Mouse (Mus musculus) spleen, adult 2 months (tissue): Measurements from ENCODE around the gene Gdf1. TPM values are rescaled to one million over a fixed set of nuclear protein-coding genes. Genes with fewer than 3 reads are reported as not detected.

Experiments
- DNase-seq, 2 experiments: peaks; one replicate each; pipeline versions ENCODE4 v3.0.0 to v3.0.0-alpha.2; 2012 to 2021; ENCODE audit warnings: low spot score in 2 of 2, low read depth in 1 of 2
- H3K27ac ChIP-seq: fragments of 200-500 bp; 2 replicates; pipeline ENCODE4 v1.5.1; 2012; ENCODE audit warnings: low read length, inconsistent platforms; ENCODE audit not compliant: insufficient read depth
- H3K27me3 ChIP-seq: fragments of 200-500 bp; 2 replicates; pipeline ENCODE4 v1.6.1; 2012; ENCODE audit warnings: mild to moderate bottlenecking, moderate library complexity, low read length, inconsistent platforms; ENCODE audit not compliant: control insufficient read depth, insufficient read depth
- H3K36me3 ChIP-seq: fragments of 200-500 bp; 2 replicates; pipeline ENCODE4 v1.6.1; 2012; ENCODE audit warnings: mild to moderate bottlenecking, low read length, inconsistent platforms; ENCODE audit not compliant: control insufficient read depth, insufficient read depth
- H3K4me1 ChIP-seq: fragments of 200-500 bp; 2 replicates; pipeline ENCODE4 v1.6.1; 2011; ENCODE audit warnings: inconsistent platforms; ENCODE audit not compliant: control insufficient read depth, insufficient read depth, insufficient read length
- H3K4me3 ChIP-seq: fragments of 200-500 bp; 2 replicates; pipeline ENCODE4 v1.5.1; 2011; ENCODE audit warnings: mild to moderate bottlenecking, inconsistent platforms; ENCODE audit not compliant: insufficient read depth, insufficient read length; ENCODE audit errors: extremely low read depth
- CTCF ChIP-seq: fragments of 200-500 bp; IDR thresholded peaks from 2 replicates; pipeline ENCODE4 v1.5.1; 2011; ENCODE audit warnings: mild to moderate bottlenecking, inconsistent platforms; ENCODE audit not compliant: insufficient read depth, insufficient read length, insufficient replicate concordance; ENCODE audit errors: extremely low read depth
- POLR2A ChIP-seq: fragments of 200-500 bp; IDR thresholded peaks from 2 replicates; pipeline ENCODE4 v1.6.1; 2011; ENCODE audit warnings: low read depth, low read length, inconsistent platforms
- WGBS: fragments of 180-500 bp; shearing (Covaris S2); methylation state at CpG from one replicate; pipeline ENCODE4 v1.1.7; 2018; 5-methylcytosine and 5-hydroxymethylcytosine counted together
- polyA plus RNA-seq: library from polyadenylated mRNA; depleted of rRNA; stranded (reverse); fragments of >200 nt; gene quantifications from 2 replicates; pipeline ENCODE4 v1.2.3, GENCODE M21; 2012; rRNA removed

The Gdf1 gene
- polyA plus RNA-seq, 1 experiment = 0.40 TPM

DNA sequence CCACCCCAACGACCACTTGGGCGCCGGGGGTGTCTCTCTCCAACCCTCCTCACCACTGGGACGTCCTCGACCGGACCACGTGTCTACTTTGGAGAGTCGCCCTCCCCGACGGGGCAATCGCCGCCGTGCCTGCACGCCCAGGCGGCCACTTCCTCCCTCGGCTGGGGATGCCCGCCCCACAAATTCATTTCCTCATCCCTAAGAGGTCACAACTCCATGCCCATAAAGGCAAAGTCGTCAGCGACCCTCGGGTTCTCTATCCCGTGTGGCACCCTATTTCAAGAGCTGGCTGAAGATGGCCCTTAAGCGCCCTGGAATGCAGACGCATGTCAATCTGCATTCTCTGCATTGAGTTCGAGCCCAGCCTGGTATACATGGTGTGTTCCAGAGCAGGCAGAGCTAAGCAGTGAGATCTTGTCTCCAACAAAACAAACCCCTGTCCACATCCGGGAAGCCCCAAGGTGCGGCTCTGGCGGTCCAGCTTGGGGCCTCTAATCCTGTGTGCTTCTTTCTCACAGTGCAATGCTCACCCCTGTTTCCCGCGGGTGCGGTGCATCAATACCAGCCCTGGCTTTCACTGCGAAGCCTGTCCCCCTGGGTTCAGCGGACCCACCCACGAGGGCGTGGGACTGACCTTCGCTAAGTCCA lies 45.7 kb downstream of the Gdf1 start:
- 5% methylated on average over 35 of the region's 35 CpGs for WGBS
- Histone ChIP-seq H3K4me3 (no peak overlapping the region), H3K4me1 (peaks cover 21% of the 10 kb centered on the region), H3K27me3 (peaks cover 24% of the 10 kb centered on the region), H3K36me3 (no peaks in the 10 kb centered on the region), H3K27ac (no peak overlapping the region)
- TF ChIP-seq CTCF (no peak), POLR2A (no peak)
- no peak for DNase-seq

DNA sequence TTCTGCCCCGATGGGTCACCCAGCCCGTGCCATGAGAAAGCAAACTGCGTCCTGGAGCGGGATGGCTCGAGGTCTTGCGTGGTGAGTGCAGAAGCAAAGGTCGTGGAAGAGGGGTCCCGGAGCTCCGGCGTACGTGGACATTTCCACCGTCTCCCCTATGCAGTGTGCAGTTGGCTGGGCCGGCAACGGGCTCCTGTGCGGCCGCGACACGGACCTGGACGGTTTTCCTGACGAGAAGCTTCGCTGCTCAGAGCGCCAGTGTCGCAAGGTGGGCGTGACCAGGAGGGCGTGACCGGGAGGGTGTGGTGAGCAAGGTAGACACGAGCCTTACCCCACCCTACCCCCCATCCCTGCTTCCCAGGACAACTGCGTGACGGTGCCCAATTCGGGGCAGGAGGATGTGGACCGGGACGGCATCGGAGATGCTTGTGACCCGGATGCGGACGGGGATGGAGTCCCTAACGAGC lies 46.7 kb downstream of the Gdf1 start:
- no peak for DNase-seq

DNA sequence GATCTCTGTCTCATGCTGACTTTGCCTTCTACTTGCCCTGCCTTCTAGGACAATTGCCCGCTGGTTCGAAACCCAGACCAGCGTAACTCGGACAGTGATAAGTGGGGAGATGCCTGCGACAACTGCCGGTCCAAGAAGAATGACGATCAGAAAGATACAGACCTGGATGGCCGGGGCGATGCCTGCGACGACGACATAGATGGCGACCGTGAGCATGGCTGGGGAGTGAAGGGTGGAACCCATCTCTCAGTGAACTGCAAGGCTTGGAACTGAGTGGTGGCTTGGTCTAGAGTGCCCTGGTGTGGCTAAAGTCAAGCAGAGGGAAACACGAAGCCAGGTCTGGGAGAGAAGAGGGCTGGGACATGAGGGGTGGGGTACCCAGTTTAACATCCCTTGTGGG lies 47.4 kb downstream of the Gdf1 start:
- WGBS = 15% methylated on average over 15 of the region's 15 CpGs
- TF ChIP-seq CTCF (no peak), POLR2A (no peak)
- Histone ChIP-seq H3K4me3 (no peak overlapping the region), H3K36me3 (no peaks in the 10 kb centered on the region), H3K27me3 (peaks cover 24% of the 10 kb centered on the region), H3K27ac (no peak overlapping the region), H3K4me1 (peaks cover 21% of the 10 kb centered on the region)
- no peak for DNase-seq

More for the DNA sequence above, 46.7 kb downstream of the Gdf1 start:
- Histone ChIP-seq H3K27me3 (peaks cover 24% of the 10 kb centered on the region), H3K4me3 (no peak overlapping the region), H3K36me3 (no peaks in the 10 kb centered on the region), H3K27ac (no peak overlapping the region), H3K4me1 (peaks cover 21% of the 10 kb centered on the region)
- TF ChIP-seq CTCF = no peak
- TF ChIP-seq POLR2A = no peak
- WGBS = 7% methylated on average over 37 of the region's 37 CpGs

DNA sequence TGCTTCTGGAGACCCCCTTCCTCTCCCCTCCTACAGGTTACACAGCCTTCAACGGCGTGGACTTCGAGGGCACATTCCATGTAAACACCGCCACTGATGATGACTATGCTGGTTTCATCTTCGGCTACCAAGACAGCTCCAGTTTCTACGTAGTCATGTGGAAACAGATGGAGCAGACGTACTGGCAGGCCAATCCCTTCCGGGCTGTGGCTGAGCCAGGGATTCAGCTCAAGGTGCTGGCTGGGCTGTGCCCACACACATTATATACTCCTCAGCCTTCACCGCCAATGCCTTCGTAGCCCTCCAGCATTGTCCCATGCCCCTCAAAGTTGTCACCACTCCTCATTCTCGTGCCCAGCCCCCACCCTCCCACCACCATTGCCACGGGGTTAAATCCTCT lies 50.5 kb downstream of the Gdf1 start:
- Histone ChIP-seq H3K27ac (no peak overlapping the region), H3K27me3 (peaks cover 7% of the 10 kb centered on the region; the same call in 1 of the 2 replicates), H3K36me3 (no peaks in the 10 kb centered on the region), H3K4me1 (peaks cover 11% of the 10 kb centered on the region), H3K4me3 (no peak overlapping the region)
- TF ChIP-seq POLR2A = no peak
- TF ChIP-seq CTCF = no peak
- WGBS = 84% methylated on average over 12 of the region's 12 CpGs
- no peak for DNase-seq

Other genes starting within 250 kb of the Gdf1 start
- 0.28 and 0.36 TPM in 2 replicates for gene Hapln4, start 246.4 kb upstream of the Gdf1 start, polyA plus RNA-seq
- gene Ncan, start 208.9 kb upstream of the Gdf1 start, polyA plus RNA-seq = 0.04 and 0.09 TPM in 2 replicates
- gene Nr2c2ap, start 198.5 kb upstream of the Gdf1 start, polyA plus RNA-seq = 14.0 and 16.4 TPM in 2 replicates
- 22.5 and 24.6 TPM in 2 replicates for gene Rfxank, start 190.7 kb upstream of the Gdf1 start, polyA plus RNA-seq
- gene Borcs8, start 190.3 kb upstream of the Gdf1 start, polyA plus RNA-seq = 55.8 and 73.6 TPM in 2 replicates
- gene Mef2b, start 190.1 kb upstream of the Gdf1 start, polyA plus RNA-seq = 2.3 and 4.3 TPM in 2 replicates
- 59.9 and 76.8 TPM in 2 replicates for gene Tmem161a, start 157.5 kb upstream of the Gdf1 start, polyA plus RNA-seq
- gene Slc25a42, start 117.5 kb upstream of the Gdf1 start, polyA plus RNA-seq = 16.4 and 18.6 TPM in 2 replicates
- 38.3 and 40.0 TPM in 2 replicates for gene Sugp2, start 95.6 kb upstream of the Gdf1 start, polyA plus RNA-seq
- 11.5 and 14.1 TPM in 2 replicates for gene Armc6, start 95.4 kb upstream of the Gdf1 start, polyA plus RNA-seq
- gene Homer3, start 47.0 kb upstream of the Gdf1 start, polyA plus RNA-seq = 28.1 and 34.7 TPM in 2 replicates
- gene Ddx49, start 27.3 kb upstream of the Gdf1 start, polyA plus RNA-seq = 37.4 and 44.5 TPM in 2 replicates
- gene Cope, start 27.3 kb upstream of the Gdf1 start, polyA plus RNA-seq = 200 and 269 TPM in 2 replicates
- gene Cers1, start 14.0 kb upstream of the Gdf1 start, polyA plus RNA-seq = 0.52 and 0.61 TPM in 2 replicates
- gene Upf1, start 23.5 kb downstream of the Gdf1 start, polyA plus RNA-seq = 38.9 and 43.2 TPM in 2 replicates
- 0.46 and 0.56 TPM in 2 replicates for gene Comp, start 43.7 kb downstream of the Gdf1 start, polyA plus RNA-seq
- 18.9 and 22.1 TPM in 2 replicates for gene Crtc1, start 109.8 kb downstream of the Gdf1 start, polyA plus RNA-seq
- gene Klhl26, start 147.2 kb downstream of the Gdf1 start, polyA plus RNA-seq = 21.8 and 30.9 TPM in 2 replicates
- gene Tmem59l, start 157.5 kb downstream of the Gdf1 start, polyA plus RNA-seq = 0.14 TPM in 1 of 2 replicates, not detected in the other
- 3.4 and 5.4 TPM in 2 replicates for gene Crlf1, start 163.3 kb downstream of the Gdf1 start, polyA plus RNA-seq
- gene Rex1bd, start 176.9 kb downstream of the Gdf1 start, polyA plus RNA-seq = 86.2 and 132 TPM in 2 replicates
- 611 and 613 TPM in 2 replicates for gene Uba52, start 181.0 kb downstream of the Gdf1 start, polyA plus RNA-seq
- gene Fkbp8, start 197.9 kb downstream of the Gdf1 start, polyA plus RNA-seq = 305 and 370 TPM in 2 replicates
- 50.2 and 52.0 TPM in 2 replicates for gene Kxd1, start 198.1 kb downstream of the Gdf1 start, polyA plus RNA-seq
- 21.3 and 27.9 TPM in 2 replicates for gene Ell, start 209.6 kb downstream of the Gdf1 start, polyA plus RNA-seq